Comparison of ENCODE assay signal across 12 mouse cellular contexts in genomic region chr5:125173868-125174267, GRCm38 (mm10). TPM values are rescaled to one million over a fixed set of nuclear protein-coding genes. Genes with fewer than 3 reads are reported as not detected.
DNase-seq lines count a peak whose midpoint lies in the region; ATAC-seq and TF ChIP-seq lines count a peak whose summit lies in the region.
"Had no signal": no experiment of that assay in that cellular context is flagged by ENCODE, and none has a peak within 500 bp of the region (broad histone marks: within the 10 kb centered on the region; RNA-seq: fewer than 3 reads in every experiment).

No protein-coding gene starts in this region.

- H3K27ac ChIP-seq in embryonic facial prominence, embryonic 12.5 days, result 0 out of 2 replicates have a peak overlapping the region, but pooled peaks have one; percentile 4
- H3K27ac ChIP-seq in embryonic facial prominence, embryonic 10.5 days (replicated peaks), result no peak overlapping the region
- peak overlapping the region; percentile 46; the same call in 1 of the 2 replicates for H3K27ac ChIP-seq in midbrain, embryonic 10.5 days (replicated peaks)
- H3K27ac ChIP-seq in midbrain, postnatal 0 days (ENCODE audit: low read depth, low read length), result no peak overlapping the region
- peak overlapping the region; percentile 65 for H3K27ac ChIP-seq in hindbrain, embryonic 16.5 days (ENCODE audit: low read depth, low read length)
- H3K27ac ChIP-seq in stomach, postnatal 0 days (replicated peaks), result peak overlapping the region; percentile 8; the same call in 1 of the 2 replicates

- no peak for ATAC-seq in embryonic facial prominence, embryonic 12.5 days (ENCODE audit: insufficient number of reproducible peaks, insufficient read depth, low FRiP score, low TSS enrichment)
- no peak for ATAC-seq in midbrain, postnatal 0 days (ENCODE audit: low FRiP score)
- no peak for ATAC-seq in hindbrain, embryonic 16.5 days
- ATAC-seq in stomach, postnatal 0 days (ENCODE audit: low FRiP score, low TSS enrichment), result no peak

- WGBS in embryonic facial prominence, embryonic 12.5 days, result 79% methylated on average over 1 of the region's 1 CpGs
- 71% methylated on average over 1 of the region's 1 CpGs for WGBS in embryonic facial prominence, embryonic 10.5 days
- WGBS in midbrain, embryonic 10.5 days, result 85% methylated on average over 1 of the region's 1 CpGs
- 91% methylated on average over 1 of the region's 1 CpGs for WGBS in midbrain, postnatal 0 days
- 90% methylated on average over 1 of the region's 1 CpGs for WGBS in hindbrain, embryonic 16.5 days
- WGBS in stomach, postnatal 0 days, result 70% methylated on average over 1 of the region's 1 CpGs

- no peak overlapping the region for H3K4me3 ChIP-seq in embryonic facial prominence, embryonic 12.5 days
- no peak overlapping the region for H3K4me3 ChIP-seq in embryonic facial prominence, embryonic 10.5 days
- no peak overlapping the region for H3K4me3 ChIP-seq in midbrain, embryonic 10.5 days
- H3K4me3 ChIP-seq in midbrain, postnatal 0 days (ENCODE audit: low read depth, low read length), result no peak overlapping the region
- no peak overlapping the region for H3K4me3 ChIP-seq in hindbrain, embryonic 16.5 days (ENCODE audit: low read length)
- no peak overlapping the region for H3K4me3 ChIP-seq in stomach, postnatal 0 days (ENCODE audit: low read depth, low read length)

- no peaks in the 10 kb centered on the region for H3K27me3 ChIP-seq in embryonic facial prominence, embryonic 12.5 days
- no peaks in the 10 kb centered on the region for H3K27me3 ChIP-seq in embryonic facial prominence, embryonic 10.5 days (replicated peaks; ENCODE audit: low read depth, poor library complexity, severe bottlenecking)
- H3K27me3 ChIP-seq in midbrain, embryonic 10.5 days (ENCODE audit: low read depth, poor library complexity, severe bottlenecking), result no peaks in the 10 kb centered on the region
- H3K27me3 ChIP-seq in midbrain, postnatal 0 days (ENCODE audit: insufficient read depth, low read length), result no peaks in the 10 kb centered on the region
- H3K27me3 ChIP-seq in hindbrain, embryonic 16.5 days (replicated peaks; ENCODE audit: control insufficient read depth, insufficient read depth, low read length), result no peaks in the 10 kb centered on the region
- H3K27me3 ChIP-seq in stomach, postnatal 0 days (ENCODE audit: control insufficient read depth, insufficient read depth, low read length), result no peaks in the 10 kb centered on the region

- no peak overlapping the region for H3K4me2 ChIP-seq in embryonic facial prominence, embryonic 12.5 days (replicated peaks)
- no peak overlapping the region for H3K4me2 ChIP-seq in midbrain, postnatal 0 days (ENCODE audit: low read depth, low read length, poor library complexity, severe bottlenecking)
- no peak overlapping the region; the same call in 1 of the 2 replicates for H3K4me2 ChIP-seq in hindbrain, embryonic 16.5 days (ENCODE audit: low read length)
- no peak overlapping the region for H3K4me2 ChIP-seq in stomach, postnatal 0 days (replicated peaks; ENCODE audit: low read depth)

- H3K9me3 ChIP-seq in embryonic facial prominence, embryonic 12.5 days, result no peaks in the 10 kb centered on the region
- H3K9me3 ChIP-seq in embryonic facial prominence, embryonic 10.5 days, result no peaks in the 10 kb centered on the region
- H3K9me3 ChIP-seq in midbrain, embryonic 10.5 days (replicated peaks), result no peaks in the 10 kb centered on the region
- H3K9me3 ChIP-seq in midbrain, postnatal 0 days (ENCODE audit: low read length), result no peaks in the 10 kb centered on the region
- H3K9me3 ChIP-seq in hindbrain, embryonic 16.5 days (ENCODE audit: control insufficient read depth, low read length), result no peaks in the 10 kb centered on the region
- H3K9me3 ChIP-seq in stomach, postnatal 0 days (ENCODE audit: control insufficient read depth, low read length), result no peaks in the 10 kb centered on the region

- DNase-seq in embryonic facial prominence, embryonic 10.5 days (ENCODE audit: low spot score), result no peak
- DNase-seq in midbrain, embryonic 10.5 days (ENCODE audit: low spot score), result no peak
- DNase-seq in midbrain, postnatal 0 days (ENCODE audit: low spot score), result no peak
- no peak for DNase-seq in stomach, postnatal 0 days (ENCODE audit: low spot score)
- no peak for DNase-seq in spleen, adult 12 weeks (ENCODE audit: low spot score)
- no peak for DNase-seq in right cerebral cortex, adult 2 months (ENCODE audit: low spot score in 2 of 2)
- DNase-seq: layer of hippocampus, adult 9-11 months; left cerebral cortex, postnatal 4 days; lung, postnatal 10 days; thymus, postnatal 36 days had no signal

- TF ChIP-seq CTCF in midbrain, postnatal 0 days (IDR thresholded peaks at IDR 0.05), result no peak
- no peak for TF ChIP-seq CTCF in stomach, postnatal 0 days (IDR thresholded peaks at IDR 0.05; ENCODE audit: low read depth)

- no peak overlapping the region for H3K9ac ChIP-seq in embryonic facial prominence, embryonic 12.5 days
- no peak overlapping the region for H3K9ac ChIP-seq in midbrain, postnatal 0 days (replicated peaks; ENCODE audit: low read length, poor library complexity, severe bottlenecking)
- no peak overlapping the region for H3K9ac ChIP-seq in hindbrain, embryonic 16.5 days (ENCODE audit: low read depth, low read length)
- H3K9ac ChIP-seq in stomach, postnatal 0 days (ENCODE audit: low read length), result 0 out of 2 replicates have a peak overlapping the region, but pooled peaks have one; percentile 38

- no peaks in the 10 kb centered on the region for H3K36me3 ChIP-seq in embryonic facial prominence, embryonic 12.5 days
- peaks cover 8% of the 10 kb centered on the region; the same call in 1 of the 2 replicates for H3K36me3 ChIP-seq in embryonic facial prominence, embryonic 10.5 days (replicated peaks)
- H3K36me3 ChIP-seq in midbrain, embryonic 10.5 days, result no peaks in the 10 kb centered on the region
- H3K36me3 ChIP-seq in midbrain, postnatal 0 days (ENCODE audit: insufficient read depth, low read length), result no peaks in the 10 kb centered on the region
- H3K36me3 ChIP-seq in hindbrain, embryonic 16.5 days (ENCODE audit: control insufficient read depth, insufficient read depth, low read length), result no peaks in the 10 kb centered on the region
- H3K36me3 ChIP-seq in stomach, postnatal 0 days (ENCODE audit: control insufficient read depth, insufficient read depth, low read length), result no peaks in the 10 kb centered on the region

- H3K4me1 ChIP-seq in embryonic facial prominence, embryonic 12.5 days, result peaks cover 80% of the 10 kb centered on the region
- H3K4me1 ChIP-seq in embryonic facial prominence, embryonic 10.5 days, result peaks cover 90% of the 10 kb centered on the region
- peaks cover 96% of the 10 kb centered on the region for H3K4me1 ChIP-seq in midbrain, embryonic 10.5 days
- peaks cover 46% of the 10 kb centered on the region for H3K4me1 ChIP-seq in midbrain, postnatal 0 days (ENCODE audit: insufficient read depth, low read length)
- H3K4me1 ChIP-seq in hindbrain, embryonic 16.5 days (ENCODE audit: control insufficient read depth, insufficient read depth, low read depth, low read length), result peaks cover 78% of the 10 kb centered on the region
- peaks cover 11% of the 10 kb centered on the region for H3K4me1 ChIP-seq in stomach, postnatal 0 days (replicated peaks; ENCODE audit: control insufficient read depth, insufficient read depth)

- TF ChIP-seq EP300 in stomach, postnatal 0 days (optimal IDR thresholded peaks at IDR 0.05), result no peak

RNA-seq across cellular contexts. Expression of gene Ncor2, which starts 5.2 kb away (rescaled TPM):
- 31.6 and 33.4 TPM in 2 replicates for polyA plus RNA-seq in embryonic facial prominence, embryonic 12.5 days (2016; fragmentation: Nextera tagmentation; extraction: Ambion mirVana)
- 19.2 and 19.8 TPM in 2 replicates for polyA plus RNA-seq in embryonic facial prominence, embryonic 10.5 days (2016; fragmentation: Nextera tagmentation; extraction: Ambion mirVana)
- polyA plus RNA-seq in midbrain, embryonic 10.5 days (2016; fragmentation: Nextera tagmentation; extraction: Ambion mirVana), result 16.2 and 19.1 TPM in 2 replicates
- total RNA-seq in midbrain, postnatal 0 days (2014; rRNA removed), result 22.8 and 37.8 TPM in 2 replicates
- polyA plus RNA-seq in midbrain, postnatal 0 days (2015; fragmentation: Nextera tagmentation; extraction: Ambion mirVana), result 15.5 and 17.8 TPM in 2 replicates
- 23.3 and 26.2 TPM in 2 replicates for polyA plus RNA-seq in hindbrain, embryonic 16.5 days (2015; fragmentation: Nextera tagmentation; extraction: Ambion mirVana)
- 11.1 and 12.1 TPM in 2 replicates for polyA plus RNA-seq in stomach, postnatal 0 days (2015; fragmentation: Nextera tagmentation; extraction: Ambion mirVana)

Comparison
In these comparisons a context has a peak if more than half of its experiments do, and no peak if none do; other contexts are left out.
1. H3K27ac ChIP-seq: peak in embryonic facial prominence, embryonic 12.5 days (single experiment), midbrain, embryonic 10.5 days (single experiment), hindbrain, embryonic 16.5 days (single experiment) and stomach, postnatal 0 days (single experiment); none in embryonic facial prominence, embryonic 10.5 days (single experiment) and midbrain, postnatal 0 days (single experiment).